Mouse (Mus musculus) R1 (cell line): Measurements from ENCODE around the gene Gtf2e1.

Source experiments
- DNase-seq: peaks from one replicate; pipeline ENCODE4 v3.0.0-alpha.2; 2018; ENCODE audit warnings: low read depth, low spot score

The Gtf2e1 gene

DNA sequence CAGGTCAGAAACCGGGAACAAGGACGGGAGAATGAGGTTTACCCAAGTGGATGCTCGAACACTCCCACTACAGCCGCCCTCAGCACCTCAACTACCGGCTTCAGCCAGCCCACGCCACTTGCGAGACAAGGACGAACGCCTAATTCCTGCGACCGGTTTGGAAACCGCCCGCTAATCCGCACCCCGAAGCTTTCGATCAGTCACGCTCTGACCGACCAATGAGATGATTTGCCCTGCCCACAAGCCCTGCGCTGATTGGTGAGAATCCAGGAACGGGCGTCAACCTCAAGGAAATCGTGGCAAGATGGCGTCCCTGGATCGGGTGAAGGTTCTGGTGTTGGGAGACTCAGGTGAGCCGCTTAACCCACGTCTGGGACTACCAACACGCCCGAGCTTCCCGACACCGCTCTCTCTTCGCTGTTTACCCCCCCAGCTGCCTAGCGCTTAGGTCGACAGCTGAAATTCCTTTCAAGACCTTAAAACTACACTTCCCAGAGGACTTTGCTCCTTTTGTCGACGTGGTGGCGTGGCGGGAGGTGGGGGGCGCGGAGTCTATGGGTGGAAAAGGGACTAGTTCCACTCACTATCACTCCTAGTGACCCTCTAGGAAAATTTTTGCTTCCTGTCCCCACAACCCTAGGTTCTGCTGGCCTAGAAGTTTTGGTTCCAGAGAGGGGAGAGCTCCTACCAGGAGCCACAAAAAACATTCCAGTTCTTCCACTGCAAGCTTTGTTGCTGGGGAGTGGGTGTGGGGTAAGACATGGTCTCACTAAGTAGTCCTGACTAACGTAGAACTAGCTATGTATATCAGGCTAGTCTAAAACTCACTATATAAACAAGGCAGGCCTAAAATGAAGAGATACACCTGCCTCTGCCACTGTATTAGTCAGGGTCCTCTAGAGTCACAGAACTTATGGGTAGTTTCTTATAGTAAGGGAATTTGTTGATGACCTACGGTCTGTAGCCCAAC lies at the start of gene Gtf2e1, which contains the start of gene Rabl3:
Gene Gtf2e1 (minus strand): TSS at position 179 of the 970 bp plus-strand sequence.
Gene Rabl3 (plus strand): TSS at position 275 of the 970 bp plus-strand sequence.
- DNase-seq, result peak; percentile 99

DNA sequence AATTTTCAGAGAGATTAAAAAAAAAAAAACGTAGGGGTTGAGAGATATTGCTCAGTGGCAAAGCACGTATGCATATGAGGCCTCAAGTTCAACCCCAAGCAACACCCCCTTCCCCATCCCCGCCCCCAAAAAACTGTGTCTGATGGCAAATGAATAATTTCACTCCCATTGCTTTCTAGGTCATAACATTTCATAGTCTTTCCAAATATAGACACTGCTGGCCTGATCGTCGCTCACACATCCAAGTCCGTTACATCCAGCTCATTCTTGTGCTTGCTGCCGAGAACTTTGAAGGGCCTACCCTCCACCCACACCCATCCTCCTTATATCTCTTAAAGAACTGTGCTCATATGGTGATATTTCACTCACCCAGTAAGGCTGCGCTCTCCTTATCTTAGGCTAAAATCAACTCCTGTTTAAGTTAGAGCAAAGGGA lies 45.6 kb upstream of the Gtf2e1 start:
- no peak for DNase-seq

DNA sequence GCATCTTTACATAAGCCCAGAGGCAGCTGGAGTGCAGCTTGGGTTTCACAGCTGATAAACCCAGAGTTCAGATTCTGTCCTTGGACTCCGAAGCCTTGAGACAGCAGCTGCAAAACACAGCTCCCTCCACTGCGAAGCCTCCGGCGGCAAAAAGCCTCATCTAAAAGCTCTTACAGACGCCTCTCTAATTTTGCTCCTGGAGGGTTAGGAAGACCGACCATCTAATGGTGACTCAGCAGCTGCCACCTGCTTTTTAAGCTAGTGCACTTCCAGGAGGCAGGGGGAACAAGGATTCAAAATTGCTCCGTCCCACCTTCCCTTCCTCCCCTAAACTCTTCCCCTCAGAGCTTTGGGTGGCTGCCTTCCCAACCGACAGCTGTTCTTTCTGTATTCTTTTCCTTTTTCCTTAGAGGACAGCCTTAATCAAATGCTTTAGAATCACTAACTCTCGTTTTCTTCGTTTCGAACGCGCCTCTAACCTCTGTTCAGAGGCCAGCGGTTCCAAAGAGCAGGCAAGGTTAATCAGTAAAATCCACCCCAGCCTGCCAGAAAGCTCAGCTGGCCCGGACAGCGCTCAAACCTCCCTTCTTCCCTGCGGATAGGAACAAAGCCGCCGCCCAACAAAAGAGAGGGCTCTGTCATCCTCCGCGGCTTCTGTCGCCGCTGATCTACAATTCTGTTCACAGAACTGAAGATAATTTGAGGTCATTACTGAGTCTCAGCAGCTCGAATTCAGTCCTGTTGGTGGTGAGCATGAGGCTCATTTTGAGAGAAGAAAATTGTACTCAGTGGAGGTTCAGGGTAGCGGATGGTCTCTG lies 44.8 kb upstream of the Gtf2e1 start:
- DNase-seq, result peak; percentile 54

- no peak for DNase-seq
Measured at GRCm38 (mm10) chr16:37583801-37584200, 44.2 kb upstream of the Gtf2e1 start.

DNA sequence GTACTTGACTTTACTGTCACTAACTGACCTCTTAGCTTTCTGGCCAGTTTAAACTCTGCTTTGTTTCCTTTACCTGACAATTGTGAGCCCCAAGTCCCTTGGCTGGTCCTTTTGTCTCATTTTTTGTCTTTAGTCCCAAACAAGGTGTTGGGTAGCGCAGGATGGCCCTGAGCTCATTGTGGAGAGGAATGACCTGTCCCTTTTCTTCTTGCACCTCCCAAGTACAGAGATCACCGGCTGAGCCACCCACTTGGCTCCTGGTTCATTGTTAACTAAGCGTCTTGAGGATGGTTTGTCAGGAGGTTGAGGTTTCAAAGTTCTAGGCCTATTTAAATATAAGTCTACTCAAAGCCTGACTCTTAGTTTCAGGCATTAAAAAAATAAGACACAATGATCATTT lies 43.7 kb upstream of the Gtf2e1 start:
- DNase-seq, result no peak

GRCm38 (mm10) chr16:37581901-37582300 lies 42.3 kb upstream of the Gtf2e1 start:
- DNase-seq, result no peak

DNA sequence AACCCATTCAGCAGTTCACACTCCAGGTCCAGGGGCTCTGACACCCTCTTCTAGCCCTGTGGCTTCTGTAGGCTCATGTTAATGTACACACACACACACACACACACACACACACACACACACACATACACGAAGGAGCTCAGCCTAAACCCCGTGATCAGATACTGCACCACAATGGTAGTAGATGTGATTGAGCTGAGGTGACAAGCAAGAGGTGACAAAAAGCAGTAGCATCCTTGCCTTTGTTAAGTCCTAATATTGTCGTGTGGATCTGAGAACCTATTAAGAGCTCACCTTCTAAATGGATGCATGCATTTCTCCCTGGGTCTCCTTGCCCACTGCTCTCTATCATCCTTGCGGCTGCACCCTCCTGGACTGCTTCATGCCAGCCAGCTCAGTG lies 41.1 kb upstream of the Gtf2e1 start:
- no peak for DNase-seq

GRCm38 (mm10) chr16:37579994-37580393 lies 40.4 kb upstream of the Gtf2e1 start, which contains the start of gene Hgd:
Gene Hgd, plus strand, starts transcription at chr16:37580153.
- no peak for DNase-seq

- no peak for DNase-seq
Measured at GRCm38 (mm10) chr16:37579591-37579990, 40.0 kb upstream of the Gtf2e1 start.

DNA sequence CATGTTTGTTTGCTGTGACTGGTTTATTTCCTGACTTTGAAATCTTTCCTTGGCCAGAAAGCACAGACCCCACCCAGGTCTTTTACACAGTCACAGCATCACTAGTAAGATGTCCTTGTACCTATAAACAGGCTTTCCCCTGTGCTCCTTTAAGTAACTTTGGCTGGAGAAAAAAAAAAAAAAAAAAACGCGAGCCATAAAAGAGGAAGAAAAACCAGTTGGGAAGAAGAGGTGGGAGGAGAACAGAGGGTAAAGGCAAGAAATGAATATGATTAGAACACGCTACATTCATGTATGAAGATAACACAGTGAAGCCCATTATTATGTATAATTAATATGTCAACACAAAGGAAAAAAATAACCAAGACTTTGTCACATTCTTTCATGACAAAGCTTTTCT lies 35.7 kb upstream of the Gtf2e1 start:
- no peak for DNase-seq

- peak; percentile 60 for DNase-seq
Measured at GRCm38 (mm10) chr16:37573061-37573460, 33.5 kb upstream of the Gtf2e1 start.

GRCm38 (mm10) chr16:37572117-37572754 lies 32.6 kb upstream of the Gtf2e1 start:
- no peak for DNase-seq

GRCm38 (mm10) chr16:37571554-37571953 lies 32.0 kb upstream of the Gtf2e1 start:
- no peak for DNase-seq

- DNase-seq, result no peak
Measured at GRCm38 (mm10) chr16:37567113-37568050, 27.8 kb upstream of the Gtf2e1 start.

- no peak for DNase-seq
Measured at GRCm38 (mm10) chr16:37566107-37566506, 26.5 kb upstream of the Gtf2e1 start.

GRCm38 (mm10) chr16:37565117-37565516 lies 25.5 kb upstream of the Gtf2e1 start:
- DNase-seq, result no peak

GRCm38 (mm10) chr16:37562961-37563360 lies 23.4 kb upstream of the Gtf2e1 start:
- no peak for DNase-seq

- DNase-seq, result no peak
Measured at GRCm38 (mm10) chr16:37562414-37562813, 22.8 kb upstream of the Gtf2e1 start.

DNA sequence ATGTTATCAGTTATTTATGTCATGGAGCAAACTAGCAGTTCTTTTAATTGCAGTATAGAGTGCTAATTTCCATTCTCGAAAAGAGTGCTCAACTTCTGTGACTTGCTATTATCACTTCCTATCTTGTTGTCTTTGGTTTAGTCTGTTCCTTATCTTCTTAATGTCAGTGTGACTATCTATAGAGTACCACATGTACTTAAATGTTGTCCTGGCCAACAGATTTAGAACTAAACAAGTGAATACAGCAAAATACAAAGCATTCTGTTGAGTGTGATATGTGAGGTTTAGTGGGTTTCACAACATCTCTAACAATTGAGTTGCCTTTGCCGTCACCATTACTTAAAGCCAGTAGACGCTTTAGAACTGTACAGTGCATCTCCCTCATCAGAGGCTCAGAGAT lies 13.2 kb upstream of the Gtf2e1 start:
- no peak for DNase-seq

DNA sequence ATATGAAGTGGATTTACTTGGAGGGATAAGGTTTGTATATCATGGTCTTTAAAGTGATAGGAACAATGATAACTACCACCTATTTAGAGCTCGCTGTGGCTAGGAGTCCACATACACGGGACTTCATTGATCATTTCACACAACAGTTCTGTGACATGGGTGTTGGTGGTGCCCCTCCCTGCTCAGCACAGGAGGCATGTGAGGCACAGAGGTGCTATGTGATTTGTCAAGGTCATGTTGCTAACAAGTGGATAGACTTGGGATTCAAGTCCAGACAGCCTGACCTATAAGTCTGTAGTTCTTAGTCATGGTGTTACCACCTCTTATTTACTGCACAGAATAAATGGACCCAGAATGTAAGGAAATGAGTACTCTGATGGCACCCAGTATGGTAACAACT lies 11.4 kb upstream of the Gtf2e1 start:
- no peak for DNase-seq

GRCm38 (mm10) chr16:37550266-37550665 lies 10.7 kb upstream of the Gtf2e1 start:
- DNase-seq, result no peak
